Mouse (Mus musculus) liver, embryonic 13.5 days (tissue): ENCODE data around the gene Uck1. TPM values are rescaled to one million over a fixed set of nuclear protein-coding genes. Genes with fewer than 3 reads are reported as not detected.

Experiments used
- ATAC-seq: fragments of 200-750 bp; cut with Nextera tagmentation; 2 replicates; pipeline ENCODE4 v1.8.0; 2017; ENCODE audit warnings: low read depth, mild to moderate bottlenecking, moderate number of reproducible peaks, moderate library complexity
- DNase-seq: peaks from one replicate; pipeline ENCODE4 v3.0.0; 2022
- H3K27ac ChIP-seq: fragments of 300-500 bp; sonication (generic); 2 replicates; pipeline ENCODE4 v1.5.1; 2015; ENCODE audit warnings: moderate library complexity, mild to moderate bottlenecking, inconsistent platforms
- H3K27me3 ChIP-seq: fragments of 300-500 bp; sonication (generic); 2 replicates; pipeline ENCODE4 v1.6.1; 2015; ENCODE audit warnings: mild to moderate bottlenecking, inconsistent platforms
- H3K36me3 ChIP-seq: fragments of 300-500 bp; sonication (generic); 2 replicates; pipeline ENCODE4 v1.6.1; 2015; ENCODE audit warnings: mild to moderate bottlenecking, inconsistent platforms
- H3K4me1 ChIP-seq: fragments of 300-500 bp; sonication (generic); replicated peaks from 2 replicates; pipeline ENCODE4 v1.6.1; 2015; ENCODE audit warnings: inconsistent platforms
- H3K4me2 ChIP-seq: fragments of 300-500 bp; sonication (generic); 2 replicates; pipeline ENCODE4 v1.6.1; 2015; ENCODE audit warnings: inconsistent platforms, mild to moderate bottlenecking, moderate library complexity
- H3K4me3 ChIP-seq: fragments of 300-500 bp; sonication (generic); replicated peaks from 2 replicates; pipeline ENCODE4 v1.5.1; 2015; ENCODE audit warnings: mild to moderate bottlenecking, inconsistent platforms
- H3K9ac ChIP-seq: fragments of 300-500 bp; sonication (generic); 2 replicates; pipeline ENCODE4 v1.6.1; 2015; ENCODE audit warnings: mild to moderate bottlenecking, inconsistent platforms
- H3K9me3 ChIP-seq: fragments of 300-500 bp; sonication (generic); replicated peaks from 2 replicates; pipeline ENCODE4 v1.6.1; 2016; ENCODE audit warnings: inconsistent platforms
- WGBS: fragments of 180-500 bp; shearing (Covaris S2); methylation state at CpG from one replicate; pipeline ENCODE4 v1.1.7; 2015; ENCODE audit not compliant: insufficient replicate concordance; 5-methylcytosine and 5-hydroxymethylcytosine counted together
- polyA plus RNA-seq: library from polyadenylated mRNA; unstranded; fragments of >200 nt; fragmentation: Nextera tagmentation; extraction: Ambion mirVana; gene quantifications from 2 replicates; pipeline ENCODE4 v1.2.1, GENCODE M21; 2015

Uck1 gene
- polyA plus RNA-seq, 1 experiment from 2014 or later = 30.1 TPM

DNA sequence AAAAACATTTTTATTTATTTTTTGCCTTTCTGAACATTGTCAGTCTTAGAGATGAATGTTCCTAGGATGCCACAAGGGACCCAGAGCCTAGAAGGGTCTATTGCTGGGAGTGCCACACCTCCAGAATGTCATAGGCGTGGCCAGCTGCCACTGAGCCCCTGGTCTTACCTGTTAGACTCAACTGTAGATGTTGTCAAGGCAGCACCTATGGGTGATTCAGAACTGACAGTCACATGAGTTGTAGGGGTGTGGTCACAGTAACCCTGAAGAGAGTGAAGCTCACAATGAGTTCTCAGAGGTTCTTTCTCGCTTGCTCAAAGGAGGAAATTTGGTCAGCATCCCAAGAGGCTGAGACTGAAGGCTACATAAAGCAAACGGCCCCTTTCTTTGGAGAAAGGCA is 35.3 kb upstream of the Uck1 start:
- H3K4me1 ChIP-seq = peaks cover 1% of the 10 kb centered on the region; the same call in 1 of the 2 replicates
- no peak overlapping the region for H3K27ac ChIP-seq
- no peak overlapping the region for H3K4me2 ChIP-seq
- peaks cover 65% of the 10 kb centered on the region for H3K36me3 ChIP-seq
- no peak overlapping the region for H3K4me3 ChIP-seq
- no peaks in the 10 kb centered on the region for H3K27me3 ChIP-seq
- DNase-seq (no peak), ATAC-seq (no peak)
- WGBS = 72% methylated on average over 3 of the region's 3 CpGs
- H3K9ac ChIP-seq = no peak overlapping the region
- no peaks in the 10 kb centered on the region for H3K9me3 ChIP-seq

DNA sequence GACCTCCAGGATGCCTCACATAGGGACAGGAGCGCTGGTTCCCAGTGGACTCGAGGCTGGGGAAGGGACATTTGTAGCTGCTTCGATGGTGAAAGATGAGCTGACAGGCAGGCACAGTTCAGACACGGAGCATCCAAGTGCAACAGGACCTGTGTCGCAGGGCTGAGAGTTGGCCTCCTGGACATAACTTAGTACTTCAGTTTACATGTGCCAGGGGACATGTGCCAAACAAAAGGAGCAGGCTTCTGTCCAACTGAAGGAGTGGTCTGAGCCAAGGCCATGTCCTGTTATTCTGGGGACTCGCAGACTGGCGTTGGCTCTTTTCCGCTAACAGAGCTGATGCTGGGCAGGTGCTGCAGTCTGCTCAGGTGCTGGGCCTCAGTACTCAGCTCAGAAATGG is 34.4 kb upstream of the Uck1 start:
- Histone ChIP-seq H3K36me3 (peaks cover 56% of the 10 kb centered on the region), H3K4me1 (peaks cover 9% of the 10 kb centered on the region), H3K9ac (no peak overlapping the region), H3K9me3 (no peaks in the 10 kb centered on the region), H3K4me2 (no peak overlapping the region), H3K27me3 (no peaks in the 10 kb centered on the region), H3K4me3 (no peak overlapping the region), H3K27ac (no peak overlapping the region)
- DNase-seq (no peak), ATAC-seq (no peak)
- 90% methylated on average over 8 of the region's 8 CpGs for WGBS

DNA sequence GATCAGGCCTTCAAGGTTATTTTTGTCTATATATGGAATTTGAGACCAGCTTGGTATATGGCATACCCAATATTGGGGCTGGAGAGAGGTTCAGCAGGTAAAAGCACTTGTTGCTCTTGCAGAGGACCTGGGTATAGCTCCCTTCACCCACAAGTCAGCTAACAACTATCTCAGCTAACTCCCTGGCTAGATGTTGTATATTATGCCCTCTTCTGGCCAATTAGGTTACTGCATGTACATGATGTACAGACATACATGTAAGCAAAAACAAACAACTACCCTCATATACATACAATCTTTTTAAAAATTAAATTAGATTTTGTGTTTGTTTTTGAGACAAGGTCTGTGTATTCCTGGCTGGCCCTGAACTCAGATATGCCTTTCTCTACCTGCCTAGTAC is 29.6 kb upstream of the Uck1 start:
- no peak for DNase-seq
- ATAC-seq = no peak
- Histone ChIP-seq H3K4me3 (peak overlapping the region; percentile 92), H3K36me3 (peaks cover 29% of the 10 kb centered on the region), H3K4me2 (peak overlapping the region; percentile 94), H3K4me1 (peaks cover 34% of the 10 kb centered on the region), H3K9ac (peak overlapping the region; percentile 89; the same call in 1 of the 2 replicates), H3K27me3 (no peaks in the 10 kb centered on the region), H3K27ac (peak overlapping the region; percentile 83; the same call in 1 of the 2 replicates), H3K9me3 (no peaks in the 10 kb centered on the region)

DNA sequence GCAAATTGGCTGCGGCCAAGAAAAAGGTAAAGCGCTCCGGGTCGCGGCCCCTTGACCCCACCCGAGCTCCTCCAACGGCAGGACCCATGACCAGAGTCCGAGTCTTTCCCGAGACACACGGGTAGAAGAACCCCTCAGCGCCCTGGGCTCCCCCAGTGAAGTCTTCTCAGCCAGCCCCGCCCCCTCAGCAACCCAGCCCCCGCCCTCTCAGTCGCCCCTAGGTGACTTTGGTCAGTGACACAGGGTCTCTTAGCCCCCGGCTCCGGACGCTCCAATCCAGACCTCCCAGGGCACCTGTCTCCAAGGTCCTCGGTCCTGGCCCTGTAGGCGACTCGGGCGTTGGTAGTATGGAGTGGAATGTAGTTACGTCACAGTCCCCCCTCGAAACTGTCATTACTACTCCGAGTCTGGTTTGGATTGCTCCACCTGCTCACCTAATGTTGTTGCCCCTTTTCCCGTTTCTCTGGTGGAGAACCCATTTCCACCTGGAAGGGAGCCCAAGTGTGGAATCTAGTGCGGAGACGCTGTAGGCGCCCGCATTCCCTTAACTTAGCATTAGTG is 28.5 kb upstream of the Uck1 start:
- H3K9me3 ChIP-seq = no peaks in the 10 kb centered on the region
- H3K4me2 ChIP-seq = peak overlapping the region; percentile 94
- peak; percentile 61 for ATAC-seq
- peaks cover 30% of the 10 kb centered on the region for H3K36me3 ChIP-seq
- H3K27me3 ChIP-seq = no peaks in the 10 kb centered on the region
- peak overlapping the region; percentile 92 for H3K4me3 ChIP-seq
- WGBS = 1% methylated on average over 29 of the region's 29 CpGs
- peak overlapping the region; percentile 89 for H3K9ac ChIP-seq
- H3K4me1 ChIP-seq = peaks cover 34% of the 10 kb centered on the region
- H3K27ac ChIP-seq = peak overlapping the region; percentile 83
- DNase-seq = no peak

DNA sequence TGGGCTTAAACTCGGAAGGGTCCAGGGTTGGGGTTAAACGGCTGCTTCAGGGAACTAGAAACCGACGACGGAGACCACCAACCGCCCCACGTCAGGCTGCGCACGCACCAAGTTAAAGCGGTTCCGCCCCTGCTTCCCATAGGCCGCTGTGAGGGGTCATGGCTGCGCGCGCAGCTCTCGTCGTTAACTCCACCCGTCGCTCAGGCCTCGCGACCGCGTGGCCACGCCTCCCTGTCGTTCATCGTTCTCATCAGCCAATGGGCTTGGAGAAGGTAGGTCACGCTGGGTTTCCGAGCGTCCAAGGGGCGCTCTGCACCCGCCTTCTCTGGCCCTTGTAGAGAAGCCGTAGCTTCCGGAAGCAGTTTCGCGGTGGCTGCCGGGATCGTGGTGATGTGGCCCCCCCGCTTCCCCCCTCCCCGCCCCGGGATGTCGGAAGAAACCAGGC is 28.0 kb upstream of the Uck1 start, which contains the start of gene Swi5:
Gene Swi5 (minus strand): TSS at position 153 of the 445 bp plus-strand sequence.
- Histone ChIP-seq H3K27me3 (no peaks in the 10 kb centered on the region), H3K36me3 (peaks cover 28% of the 10 kb centered on the region), H3K4me2 (peak within 1 kb of the TSS; percentile 94), H3K4me1 (peaks cover 34% of the 10 kb centered on the region), H3K9ac (peak within 1 kb of the TSS; percentile 95), H3K4me3 (peak within 1 kb of the TSS; percentile 92), H3K27ac (peak within 1 kb of the TSS; percentile 88), H3K9me3 (no peaks in the 10 kb centered on the region)
- DNase-seq = peak; percentile 92
- ATAC-seq = peak; percentile 97
- under 1% methylated on average over 41 of the region's 41 CpGs for WGBS

DNA sequence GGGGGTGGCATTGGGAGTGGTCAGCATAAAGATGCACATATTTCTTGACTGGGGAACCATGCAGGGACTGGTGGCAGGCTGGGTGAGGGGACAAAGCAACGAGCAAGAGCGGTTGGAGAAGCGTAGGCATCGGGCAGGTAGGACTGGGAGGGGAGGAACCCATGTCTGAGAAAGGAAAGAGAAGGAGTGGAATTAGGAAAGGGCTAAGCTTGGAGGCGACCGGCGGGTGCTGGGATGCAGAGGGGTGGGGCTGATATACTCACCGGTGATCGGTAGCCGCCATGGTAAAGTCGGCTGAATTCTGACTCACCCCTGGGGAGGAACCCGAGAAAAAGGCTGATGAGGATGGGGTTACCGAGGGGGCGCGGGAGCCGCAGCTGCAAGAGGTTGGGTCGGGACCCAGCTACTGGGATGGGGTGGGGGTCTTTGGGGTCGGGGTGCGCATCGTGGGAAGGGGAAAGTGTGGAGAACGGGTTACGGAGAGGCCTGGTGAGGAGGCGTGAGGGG is 27.4 kb upstream of the Uck1 start, which contains the start of gene Golga2:
Gene Golga2 (plus strand): TSS at position 51 of the 507 bp plus-strand sequence.
- H3K9me3 ChIP-seq = no peaks in the 10 kb centered on the region
- ATAC-seq = peak; percentile 6
- under 1% methylated on average over 22 of the region's 23 CpGs for WGBS
- H3K9ac ChIP-seq = peak within 1 kb of the TSS; percentile 95
- peaks cover 40% of the 10 kb centered on the region for H3K4me1 ChIP-seq
- peak; percentile 35 for DNase-seq
- H3K4me3 ChIP-seq = peak within 1 kb of the TSS; percentile 92
- H3K4me2 ChIP-seq = peak within 1 kb of the TSS; percentile 94
- peaks cover 25% of the 10 kb centered on the region for H3K36me3 ChIP-seq
- no peaks in the 10 kb centered on the region for H3K27me3 ChIP-seq
- H3K27ac ChIP-seq = peak within 1 kb of the TSS; percentile 88

DNA sequence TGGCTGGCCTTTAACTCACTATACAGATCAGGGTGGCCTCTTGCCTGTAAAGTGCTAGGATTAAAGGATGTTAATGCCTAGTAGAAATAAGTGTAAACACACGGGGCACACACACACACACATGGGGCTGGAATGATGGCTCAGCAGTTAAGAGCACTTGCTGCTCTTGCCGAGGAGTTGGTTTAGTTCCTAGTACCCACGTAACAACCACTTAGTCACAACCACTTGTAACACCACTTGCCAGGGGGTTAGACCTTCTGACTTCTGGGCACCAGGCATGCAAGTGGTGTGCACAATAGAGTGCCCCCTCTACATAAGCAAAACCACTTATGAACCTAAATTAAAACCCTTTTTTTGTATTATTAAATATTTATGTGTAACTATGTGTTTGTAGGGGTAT is 24.0 kb upstream of the Uck1 start:
- H3K9me3 ChIP-seq = no peaks in the 10 kb centered on the region
- H3K4me3 ChIP-seq = no peak overlapping the region
- WGBS = 68% methylated on average over 3 of the region's 3 CpGs
- no peak overlapping the region for H3K9ac ChIP-seq
- peaks cover 30% of the 10 kb centered on the region for H3K4me1 ChIP-seq
- H3K4me2 ChIP-seq = no peak overlapping the region
- no peak overlapping the region for H3K27ac ChIP-seq
- ATAC-seq (no peak), DNase-seq (no peak)
- H3K36me3 ChIP-seq = peaks cover 54% of the 10 kb centered on the region
- no peaks in the 10 kb centered on the region for H3K27me3 ChIP-seq

DNA sequence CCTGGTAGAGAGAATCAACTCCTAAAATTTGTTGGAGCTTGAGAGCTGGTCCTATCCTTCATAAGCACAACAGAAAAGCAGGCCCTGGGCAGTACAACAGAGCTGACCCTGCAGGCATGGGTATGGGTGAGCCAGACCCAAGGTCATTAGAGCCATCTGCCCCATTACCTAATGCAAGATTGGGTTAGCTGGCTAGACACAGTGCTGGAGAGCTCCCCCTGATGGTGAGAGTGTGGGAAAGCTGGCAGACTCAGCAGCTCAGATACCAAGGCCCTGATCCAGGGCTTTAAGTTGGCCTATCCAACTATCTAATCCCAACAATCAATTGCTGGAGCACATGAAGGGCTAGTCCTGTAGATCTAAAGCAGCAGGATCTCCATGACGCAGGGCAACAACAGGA is 22.8 kb upstream of the Uck1 start:
- Histone ChIP-seq H3K27me3 (no peaks in the 10 kb centered on the region), H3K4me3 (no peak overlapping the region), H3K9ac (no peak overlapping the region), H3K36me3 (peaks cover 67% of the 10 kb centered on the region), H3K4me2 (no peak overlapping the region), H3K9me3 (no peaks in the 10 kb centered on the region), H3K27ac (no peak overlapping the region), H3K4me1 (peaks cover 25% of the 10 kb centered on the region)
- DNase-seq = peak; percentile 39
- 79% methylated on average over 1 of the region's 1 CpGs for WGBS
- no peak for ATAC-seq

DNA sequence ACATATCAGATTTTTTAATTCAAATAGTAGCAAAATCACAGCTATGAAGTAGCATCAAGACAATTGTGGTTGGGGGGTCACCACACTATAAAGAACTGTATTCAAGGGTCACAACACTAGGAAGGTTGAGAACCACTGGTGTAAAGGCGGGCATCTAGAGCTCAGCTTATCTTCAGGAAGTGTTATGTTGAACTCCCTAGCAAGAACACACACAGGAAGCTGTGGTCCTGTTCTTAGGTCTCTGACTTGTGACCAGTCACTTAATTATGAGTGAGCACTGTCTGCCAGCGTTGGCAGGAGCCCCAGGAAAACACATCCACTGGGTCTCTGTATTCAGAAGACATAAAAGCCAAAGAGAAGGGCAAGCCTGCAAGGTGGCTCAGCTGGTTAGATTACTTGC is 22.3 kb upstream of the Uck1 start:
- WGBS = 32% methylated on average over 2 of the region's 2 CpGs
- H3K4me3 ChIP-seq = no peak overlapping the region
- H3K4me1 ChIP-seq = peaks cover 24% of the 10 kb centered on the region
- no peak overlapping the region for H3K27ac ChIP-seq
- H3K9me3 ChIP-seq = no peaks in the 10 kb centered on the region
- peaks cover 69% of the 10 kb centered on the region for H3K36me3 ChIP-seq
- no peak for ATAC-seq
- no peak for DNase-seq
- H3K27me3 ChIP-seq = no peaks in the 10 kb centered on the region
- no peak overlapping the region for H3K4me2 ChIP-seq
- H3K9ac ChIP-seq = no peak overlapping the region

DNA sequence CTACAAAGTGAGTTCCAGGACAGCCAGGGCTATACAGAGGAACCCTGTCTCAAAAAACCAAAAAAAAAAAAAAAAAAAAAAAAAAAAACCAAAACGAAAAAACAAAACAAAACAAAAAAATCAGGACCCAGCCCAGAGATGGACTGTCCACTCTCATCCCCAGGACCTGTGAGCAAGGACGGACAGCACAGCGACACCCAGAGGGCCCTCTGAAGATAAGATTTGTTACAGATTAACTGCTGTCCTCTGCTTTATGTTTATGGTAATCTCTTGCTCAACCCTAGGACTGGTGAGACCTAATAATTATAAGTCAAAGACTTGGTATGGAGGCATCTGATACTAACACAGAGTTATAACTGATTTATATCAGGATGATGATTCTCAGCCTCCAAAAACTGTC is 15.9 kb upstream of the Uck1 start:
- no peaks in the 10 kb centered on the region for H3K9me3 ChIP-seq
- ATAC-seq (no peak), DNase-seq (no peak)
- no peak overlapping the region for H3K27ac ChIP-seq
- WGBS = 46% methylated on average over 3 of the region's 3 CpGs
- no peak overlapping the region for H3K4me2 ChIP-seq
- H3K4me3 ChIP-seq = no peak overlapping the region
- no peaks in the 10 kb centered on the region for H3K27me3 ChIP-seq
- peaks cover 32% of the 10 kb centered on the region for H3K36me3 ChIP-seq
- H3K4me1 ChIP-seq = no peaks in the 10 kb centered on the region
- no peak overlapping the region for H3K9ac ChIP-seq

DNA sequence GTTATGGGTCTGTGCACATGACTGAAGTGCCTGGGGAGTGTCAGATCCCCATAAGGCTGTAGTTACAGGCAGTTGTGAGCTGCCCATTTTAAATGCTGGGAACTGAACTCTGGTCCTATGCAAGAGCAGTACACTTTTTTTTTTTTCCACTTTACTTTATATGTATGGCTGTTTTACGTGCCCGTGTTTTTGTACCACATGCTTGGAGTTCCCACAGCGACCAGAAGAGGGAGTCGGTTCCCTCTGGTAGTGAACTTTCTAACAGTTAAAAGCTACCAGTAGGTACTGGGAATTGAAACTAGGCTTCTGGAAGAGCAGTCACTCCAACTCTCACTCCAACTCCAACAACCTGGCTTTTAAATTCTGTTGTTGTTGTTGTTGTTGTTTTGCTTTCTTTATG is 676 bp upstream of the Uck1 start:
- peak overlapping the region; percentile 79 for H3K27ac ChIP-seq
- H3K36me3 ChIP-seq = peaks cover 30% of the 10 kb centered on the region
- H3K4me1 ChIP-seq = peaks cover 18% of the 10 kb centered on the region
- H3K27me3 ChIP-seq = no peaks in the 10 kb centered on the region
- no peak for ATAC-seq
- H3K9ac ChIP-seq = peak overlapping the region; percentile 94; the same call in 1 of the 2 replicates
- peak overlapping the region; percentile 84 for H3K4me2 ChIP-seq
- H3K9me3 ChIP-seq = no peaks in the 10 kb centered on the region
- WGBS = 21% methylated on average over 4 of the region's 4 CpGs
- DNase-seq = peak; percentile 51
- peak overlapping the region; percentile 91 for H3K4me3 ChIP-seq
